8 mouse cellular contexts compared by ENCODE assay signal in the genomic region with DNA sequence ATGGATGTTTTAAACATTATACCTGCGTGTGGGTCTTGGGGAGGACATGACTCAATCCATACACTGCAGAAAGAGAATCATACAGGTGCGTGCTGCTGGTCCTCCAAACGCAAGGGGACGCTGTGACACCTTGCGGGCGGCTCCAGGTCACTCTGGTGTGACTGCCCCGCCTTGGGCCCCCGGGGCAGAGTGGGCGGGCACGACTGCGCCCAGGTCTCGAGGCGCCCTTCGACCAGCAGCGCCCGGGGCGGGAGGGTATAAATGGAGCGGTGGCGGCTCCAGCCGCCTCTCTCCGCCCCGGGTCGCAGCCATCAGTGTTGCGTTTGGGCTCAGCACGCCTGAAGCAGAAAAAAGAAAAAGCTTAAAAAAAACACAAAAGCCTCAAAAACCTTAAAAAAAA. TPM values are rescaled to one million over a fixed set of nuclear protein-coding genes. Genes with fewer than 3 reads are reported as not detected.
DNase-seq lines count a peak whose midpoint lies in the region; ATAC-seq lines count a peak whose summit lies in the region.

No protein-coding gene starts in this region.

- peaks cover 10% of the 10 kb centered on the region for H3K36me3 ChIP-seq in hindbrain, embryonic 13.5 days

- H3K9me3 ChIP-seq in hindbrain, embryonic 13.5 days: no peaks in the 10 kb centered on the region

- H3K27me3 ChIP-seq in hindbrain, embryonic 13.5 days: no peaks in the 10 kb centered on the region

- peaks cover 30% of the 10 kb centered on the region for H3K4me1 ChIP-seq in hindbrain, embryonic 13.5 days (replicated peaks)

- under 1% methylated on average over 25 of the region's 25 CpGs for WGBS in hindbrain, embryonic 13.5 days

- peak overlapping the region; percentile 73 for H3K27ac ChIP-seq in hindbrain, embryonic 13.5 days

- ATAC-seq in hindbrain, embryonic 13.5 days (ENCODE audit: low FRiP score): peak; percentile 88

- H3K4me2 ChIP-seq in hindbrain, embryonic 13.5 days: peak overlapping the region; percentile 89

- peak; percentile 95 for DNase-seq in R1 (ENCODE audit: low read depth, low spot score)
- DNase-seq in cerebellum, postnatal 14 days: peak; percentile 93
- peak; percentile 70 to 72 for DNase-seq in frontal cortex, postnatal 14 days (ENCODE audit: low spot score in 2 of 2)
- peak; percentile 77 to 85 for DNase-seq in layer of hippocampus, postnatal 14 days (ENCODE audit: low spot score in 2 of 2)
- DNase-seq in lung, postnatal 14 days: peak; percentile 91
- DNase-seq in ovary, postnatal 36 days (ENCODE audit: low spot score): peak; percentile 90
- DNase-seq in thymus, postnatal 14 days: peak; percentile 88

- peak overlapping the region; percentile 78 for H3K9ac ChIP-seq in hindbrain, embryonic 13.5 days

- H3K4me3 ChIP-seq in hindbrain, embryonic 13.5 days: peak overlapping the region; percentile 62

RNA-seq across cellular contexts. Expression of gene Pabpc4, which starts 20.3 kb away (rescaled TPM):
- polyA plus RNA-seq in hindbrain, embryonic 13.5 days (2015; fragmentation: Nextera tagmentation; extraction: Ambion mirVana): 28.0 and 30.0 TPM in 2 replicates
- 10 to 100 TPM; 39.4 to 45.7 TPM for total RNA-seq in layer of hippocampus, postnatal 14 days (2021)

RNA-seq across cellular contexts. Expression of gene Oxct2a, which starts 40.9 kb away (rescaled TPM):
- polyA plus RNA-seq in hindbrain, embryonic 13.5 days (2015; fragmentation: Nextera tagmentation; extraction: Ambion mirVana): not detected in 2 replicates
- total RNA-seq in layer of hippocampus, postnatal 14 days (2021): under 1 TPM in 1 of 2 experiments, not detected in 1; 0.18 TPM

RNA-seq across cellular contexts. Expression of gene Heyl, which starts 49.1 kb away (rescaled TPM):
- polyA plus RNA-seq in hindbrain, embryonic 13.5 days (2015; fragmentation: Nextera tagmentation; extraction: Ambion mirVana): 8.0 and 8.8 TPM in 2 replicates
- total RNA-seq in layer of hippocampus, postnatal 14 days (2021): 1 to 10 TPM; 6.7 to 7.7 TPM

Comparison
In these comparisons a context has a peak if more than half of its experiments do, and no peak if none do; other contexts are left out.
1. Peak in every context shown above with its lines: DNase-seq, ATAC-seq, H3K4me3 ChIP-seq and H3K27ac ChIP-seq.